Mouse (Mus musculus) intestine, embryonic 15.5 days (tissue): Measurements from ENCODE around the gene Runx1. TPM values are rescaled to one million over a fixed set of nuclear protein-coding genes. Genes with fewer than 3 reads are reported as not detected.

ENCODE experiments used
- ATAC-seq: fragments of 200-750 bp; cut with Nextera tagmentation; 2 replicates; pipeline ENCODE4 v1.8.0; 2017; ENCODE audit warnings: moderate TSS enrichment, moderate library complexity
- H3K27ac ChIP-seq: fragments of 300-500 bp; sonication (generic); 2 replicates; pipeline ENCODE4 v1.5.1; 2015; ENCODE audit warnings: mild to moderate bottlenecking, inconsistent platforms
- H3K27me3 ChIP-seq: fragments of 300-500 bp; sonication (generic); replicated peaks from 2 replicates; pipeline ENCODE4 v1.6.1; 2015; ENCODE audit warnings: inconsistent platforms
- H3K36me3 ChIP-seq: fragments of 300-500 bp; sonication (generic); 2 replicates; pipeline ENCODE4 v1.6.1; 2015; ENCODE audit warnings: inconsistent platforms
- H3K4me1 ChIP-seq: fragments of 300-500 bp; sonication (generic); replicated peaks from 2 replicates; pipeline ENCODE4 v1.6.1; 2015; ENCODE audit warnings: inconsistent platforms
- H3K4me2 ChIP-seq: fragments of 300-500 bp; sonication (generic); replicated peaks from 2 replicates; pipeline ENCODE4 v1.6.1; 2015; ENCODE audit warnings: mild to moderate bottlenecking, inconsistent platforms
- H3K4me3 ChIP-seq: fragments of 300-500 bp; sonication (generic); replicated peaks from 2 replicates; pipeline ENCODE4 v1.5.1; 2015; ENCODE audit warnings: inconsistent platforms
- H3K9ac ChIP-seq: fragments of 300-500 bp; sonication (generic); 2 replicates; pipeline ENCODE4 v1.6.1; 2015; ENCODE audit warnings: inconsistent platforms
- H3K9me3 ChIP-seq: fragments of 300-500 bp; sonication (generic); 2 replicates; pipeline ENCODE4 v1.6.1; 2016; ENCODE audit warnings: inconsistent platforms
- WGBS: fragments of 180-500 bp; shearing (Covaris S2); methylation state at CpG from one replicate; pipeline ENCODE4 v1.1.7; 2015; 5-methylcytosine and 5-hydroxymethylcytosine counted together
- polyA plus RNA-seq: library from polyadenylated mRNA; unstranded; fragments of >200 nt; fragmentation: Nextera tagmentation; extraction: Ambion mirVana; gene quantifications from 2 replicates; pipeline ENCODE4 v1.2.1, GENCODE M21; 2015

Gene Runx1
- polyA plus RNA-seq, 1 experiment from 2014 or later: 2.5 TPM

DNA sequence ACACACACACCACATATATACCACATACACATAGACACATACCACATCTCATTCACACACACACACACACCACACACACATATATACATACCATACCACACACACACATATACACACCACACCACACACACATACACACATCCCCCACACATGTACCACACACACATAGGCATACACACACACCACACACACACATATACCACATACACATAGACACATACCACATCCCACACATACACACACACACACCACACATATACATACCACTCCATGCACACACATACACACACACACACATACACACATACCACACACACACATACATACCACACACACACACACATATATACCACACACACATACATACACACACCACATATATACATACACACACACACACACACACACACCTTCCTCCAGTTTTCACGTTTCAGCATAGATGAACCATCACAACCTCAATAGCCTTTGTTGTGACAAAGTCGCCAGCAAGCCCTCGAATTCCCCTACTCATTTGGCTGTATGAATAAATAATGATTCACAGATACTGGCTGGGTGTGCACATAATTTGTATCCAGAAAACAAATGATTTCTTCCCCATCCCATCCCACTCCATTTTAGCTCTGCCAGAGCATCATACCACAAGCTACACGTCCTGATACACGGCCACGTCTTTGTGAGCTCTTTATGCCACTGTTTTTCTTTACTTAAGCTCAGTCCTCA, 1.8 kb downstream of the Runx1 start:
- ATAC-seq: no peak
- Histone ChIP-seq H3K36me3 (no peaks in the 10 kb centered on the region), H3K27ac (no peak overlapping the region), H3K27me3 (no peaks in the 10 kb centered on the region), H3K9me3 (no peaks in the 10 kb centered on the region), H3K9ac (no peak overlapping the region), H3K4me3 (no peak overlapping the region), H3K4me1 (0 out of 2 replicates have a peak, but pooled peaks cover 7% of the 10 kb centered on the region), H3K4me2 (no peak overlapping the region)
- whole genome bisulfite sequencing: 86% methylated on average over 6 of the region's 6 CpGs

DNA sequence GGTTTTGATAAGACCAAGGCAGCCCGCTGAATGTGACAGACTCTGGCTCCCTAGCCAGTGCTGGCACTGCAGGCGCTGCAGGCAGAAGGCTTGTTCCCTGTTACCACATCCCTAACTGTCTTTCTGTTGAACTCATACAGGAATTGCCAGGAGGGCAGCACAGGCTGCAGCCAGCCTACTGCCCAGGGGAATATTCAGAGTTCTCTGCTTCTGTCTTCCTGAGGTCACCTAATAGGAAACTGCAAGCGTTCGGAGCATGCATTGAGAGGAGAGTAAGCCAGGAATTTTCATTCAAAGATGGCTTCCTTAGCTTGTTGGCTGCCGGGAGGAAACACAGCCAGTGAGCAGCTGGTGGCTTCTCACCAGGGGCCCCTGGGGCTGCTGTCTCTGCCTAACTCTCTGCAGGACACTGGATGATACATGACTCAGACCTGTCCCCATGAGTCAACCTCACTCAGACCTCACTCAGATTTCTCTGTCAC, 2.5 kb downstream of the Runx1 start:
- no peak overlapping the region for H3K4me2 ChIP-seq
- WGBS: 49% methylated on average over 5 of the region's 5 CpGs
- H3K27ac ChIP-seq: no peak overlapping the region
- H3K9me3 ChIP-seq: no peaks in the 10 kb centered on the region
- H3K36me3 ChIP-seq: no peaks in the 10 kb centered on the region
- H3K9ac ChIP-seq: no peak overlapping the region
- no peaks in the 10 kb centered on the region for H3K27me3 ChIP-seq
- 0 out of 2 replicates have a peak, but pooled peaks cover 7% of the 10 kb centered on the region for H3K4me1 ChIP-seq
- no peak for ATAC-seq
- H3K4me3 ChIP-seq: no peak overlapping the region

DNA sequence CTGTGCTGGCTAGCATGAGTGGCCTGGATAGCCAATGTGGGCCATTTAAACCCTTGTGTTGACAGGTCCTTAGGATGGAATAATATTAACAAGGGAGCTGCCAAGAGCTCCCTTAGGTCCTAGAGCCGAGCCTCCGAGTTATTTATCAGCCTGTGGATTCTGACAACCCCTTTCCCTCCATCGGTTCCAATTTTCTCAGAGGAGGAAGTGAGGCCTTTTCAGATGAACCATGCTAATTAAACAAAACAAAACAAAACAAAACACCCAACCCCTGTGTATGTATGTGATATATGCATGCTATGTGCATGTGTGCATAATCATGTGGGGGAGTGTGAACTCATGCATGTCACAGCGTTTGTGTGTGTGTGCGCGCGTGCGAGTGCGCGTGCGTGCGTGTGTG, 3.3 kb downstream of the Runx1 start:
- Histone ChIP-seq H3K4me3 (no peak overlapping the region), H3K9me3 (no peaks in the 10 kb centered on the region), H3K27me3 (no peaks in the 10 kb centered on the region), H3K4me1 (0 out of 2 replicates have a peak, but pooled peaks cover 7% of the 10 kb centered on the region), H3K4me2 (no peak overlapping the region), H3K9ac (no peak overlapping the region), H3K36me3 (no peaks in the 10 kb centered on the region), H3K27ac (no peak overlapping the region)
- ATAC-seq: no peak
- 78% methylated on average over 12 of the region's 12 CpGs for WGBS

DNA sequence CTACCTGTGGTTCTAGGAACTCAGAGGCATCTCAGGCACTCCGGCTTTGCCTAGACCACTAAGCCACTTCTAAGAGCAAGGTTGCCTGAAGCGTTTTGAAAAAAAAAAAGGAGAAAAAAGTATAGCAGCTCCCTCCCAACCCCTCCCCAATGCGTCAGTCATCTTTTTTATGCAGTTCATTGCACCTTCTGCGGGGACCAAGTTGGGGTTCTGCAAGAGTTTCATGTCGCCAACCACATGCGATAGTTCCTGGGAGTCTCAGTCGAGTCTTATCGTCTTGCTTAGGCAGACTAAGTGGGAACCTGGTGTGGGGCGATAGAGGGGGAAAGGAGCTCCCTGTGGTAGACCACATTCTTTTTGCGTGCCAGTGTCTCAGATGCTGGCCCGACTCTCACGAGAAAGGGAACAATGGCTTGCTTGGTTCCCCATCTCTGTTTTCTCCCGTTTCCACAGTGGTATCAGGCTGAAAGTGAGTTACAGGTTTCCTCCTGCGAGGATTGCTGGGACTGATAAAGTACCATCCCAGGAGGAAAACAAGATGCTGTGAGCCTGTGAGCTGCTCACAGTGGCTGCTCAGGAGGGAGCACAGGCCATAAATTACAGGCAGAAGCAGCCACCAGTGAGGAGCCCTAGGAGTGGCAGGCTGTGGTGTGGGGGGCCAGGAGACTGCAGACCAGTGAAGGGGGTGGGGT, 3.9 kb downstream of the Runx1 start:
- no peak overlapping the region for H3K4me3 ChIP-seq
- H3K9ac ChIP-seq: no peak overlapping the region
- ATAC-seq: no peak
- H3K4me1 ChIP-seq: 0 out of 2 replicates have a peak, but pooled peaks cover 7% of the 10 kb centered on the region
- no peaks in the 10 kb centered on the region for H3K36me3 ChIP-seq
- no peaks in the 10 kb centered on the region for H3K27me3 ChIP-seq
- no peak overlapping the region for H3K4me2 ChIP-seq
- WGBS: 56% methylated on average over 14 of the region's 14 CpGs
- no peaks in the 10 kb centered on the region for H3K9me3 ChIP-seq
- no peak overlapping the region for H3K27ac ChIP-seq

DNA sequence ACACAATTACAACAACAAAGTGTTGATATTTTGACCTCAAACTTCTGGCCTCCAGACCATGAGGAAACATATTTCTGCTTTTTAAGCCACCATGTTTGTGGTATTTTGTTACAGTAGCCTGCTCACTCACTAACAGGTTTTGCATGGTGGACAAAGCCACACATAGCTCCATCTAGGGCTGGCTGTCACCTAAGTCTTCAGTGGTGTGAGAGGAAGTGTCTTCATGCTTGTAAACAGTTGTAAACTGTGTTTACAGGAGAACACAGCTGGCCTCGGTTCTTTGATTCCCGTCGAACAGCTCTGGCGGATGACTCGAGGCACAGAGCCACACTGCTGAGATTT, 4.4 kb downstream of the Runx1 start:
- H3K9me3 ChIP-seq: no peaks in the 10 kb centered on the region
- H3K27ac ChIP-seq: no peak overlapping the region
- ATAC-seq: no peak
- 53% methylated on average over 5 of the region's 5 CpGs for WGBS
- H3K4me2 ChIP-seq: no peak overlapping the region
- no peak overlapping the region for H3K4me3 ChIP-seq
- H3K9ac ChIP-seq: no peak overlapping the region
- H3K36me3 ChIP-seq: no peaks in the 10 kb centered on the region
- H3K4me1 ChIP-seq: 0 out of 2 replicates have a peak, but pooled peaks cover 7% of the 10 kb centered on the region
- no peaks in the 10 kb centered on the region for H3K27me3 ChIP-seq

DNA sequence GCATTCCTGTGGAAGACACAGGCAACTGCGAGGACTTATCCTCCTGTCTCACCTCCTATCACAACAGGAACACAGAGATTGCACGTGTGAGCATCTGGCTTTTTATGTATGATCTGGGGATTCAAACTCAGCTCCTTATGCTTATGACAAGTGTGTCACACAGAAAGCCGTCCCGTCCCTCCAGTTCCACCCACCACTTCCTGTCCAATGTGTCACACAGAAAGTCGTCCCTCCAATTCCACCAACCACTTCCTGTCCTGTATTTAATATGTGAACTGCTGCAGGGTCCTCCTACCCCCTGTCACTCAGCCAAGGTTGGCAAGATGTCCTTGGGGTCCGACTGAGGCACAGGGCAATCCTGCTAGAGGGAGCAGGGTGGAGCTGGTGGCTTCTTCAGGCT, 5.5 kb downstream of the Runx1 start:
- H3K4me3 ChIP-seq: no peak overlapping the region
- H3K4me2 ChIP-seq: no peak overlapping the region
- H3K4me1 ChIP-seq: 0 out of 2 replicates have a peak, but pooled peaks cover 7% of the 10 kb centered on the region
- no peaks in the 10 kb centered on the region for H3K9me3 ChIP-seq
- H3K36me3 ChIP-seq: no peaks in the 10 kb centered on the region
- H3K27ac ChIP-seq: no peak overlapping the region
- 75% methylated on average over 6 of the region's 6 CpGs for WGBS
- ATAC-seq: no peak
- H3K9ac ChIP-seq: no peak overlapping the region
- no peaks in the 10 kb centered on the region for H3K27me3 ChIP-seq

DNA sequence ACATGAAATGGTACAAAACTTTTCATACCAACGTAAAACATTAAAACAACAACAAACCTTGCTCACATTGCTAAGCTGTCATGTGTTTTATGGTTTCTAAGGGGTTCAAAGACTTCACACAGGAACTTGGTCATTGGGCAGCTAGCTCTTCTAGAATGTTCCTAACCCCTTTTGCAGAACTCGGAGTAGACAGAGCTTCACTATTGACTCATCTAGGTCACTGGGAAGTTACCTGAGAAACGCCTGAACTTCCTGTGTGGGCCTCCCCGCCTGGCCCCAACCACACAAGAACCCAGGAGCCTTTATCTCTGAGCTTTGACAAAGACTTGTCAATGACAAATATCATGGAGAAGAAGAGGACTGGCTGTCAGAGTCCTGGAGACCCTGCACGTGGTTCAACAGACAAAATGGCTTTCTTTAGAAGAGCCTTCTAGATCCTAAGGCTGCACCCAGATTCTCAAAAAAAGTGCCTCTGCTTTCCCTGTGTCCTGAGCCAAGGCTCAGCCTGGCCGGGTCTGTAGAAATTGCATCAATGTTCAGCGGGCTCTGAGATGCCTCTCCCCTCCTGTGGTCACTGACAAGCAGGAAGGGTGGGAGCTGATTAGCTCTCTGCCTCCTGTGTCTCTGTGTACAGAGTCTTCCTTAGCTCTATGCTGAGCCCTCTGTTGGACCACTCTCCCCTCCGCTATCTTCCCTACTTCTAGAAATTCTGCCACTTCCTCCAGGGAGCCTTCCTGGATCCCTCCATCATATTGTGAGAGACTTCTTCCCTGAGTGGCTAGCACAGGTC, 7.3 kb downstream of the Runx1 start:
- H3K9ac ChIP-seq: no peak overlapping the region
- WGBS: 68% methylated on average over 8 of the region's 8 CpGs
- 0 out of 2 replicates have a peak, but pooled peaks cover 7% of the 10 kb centered on the region for H3K4me1 ChIP-seq
- H3K9me3 ChIP-seq: no peaks in the 10 kb centered on the region
- no peaks in the 10 kb centered on the region for H3K27me3 ChIP-seq
- no peak overlapping the region for H3K27ac ChIP-seq
- H3K36me3 ChIP-seq: no peaks in the 10 kb centered on the region
- H3K4me3 ChIP-seq: no peak overlapping the region
- ATAC-seq: no peak
- H3K4me2 ChIP-seq: no peak overlapping the region

DNA sequence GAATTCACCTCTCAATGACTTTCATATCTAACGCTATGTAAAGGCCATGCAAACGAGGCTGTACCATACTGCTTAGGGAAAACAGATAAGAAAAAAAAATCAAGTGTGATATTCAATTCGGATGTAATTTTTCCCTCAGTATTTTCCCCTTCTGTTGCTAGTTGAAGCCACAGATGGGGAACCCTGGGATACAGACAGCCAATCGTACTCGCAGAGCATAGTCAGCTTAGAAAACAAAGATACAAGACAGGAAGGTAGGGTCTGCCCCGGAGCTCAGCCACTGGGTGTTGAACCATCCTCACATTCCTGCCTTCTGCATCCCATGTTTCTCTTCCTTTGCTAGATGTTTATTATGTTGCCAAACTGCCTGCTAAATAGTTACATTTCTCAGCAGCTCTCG, 9.9 kb downstream of the Runx1 start:
- ATAC-seq: no peak
- Histone ChIP-seq H3K4me3 (no peak overlapping the region), H3K36me3 (no peaks in the 10 kb centered on the region), H3K4me1 (no peaks in the 10 kb centered on the region), H3K27ac (no peak overlapping the region), H3K27me3 (no peaks in the 10 kb centered on the region), H3K4me2 (no peak overlapping the region), H3K9me3 (no peaks in the 10 kb centered on the region), H3K9ac (no peak overlapping the region)
- 82% methylated on average over 7 of the region's 7 CpGs for WGBS

DNA sequence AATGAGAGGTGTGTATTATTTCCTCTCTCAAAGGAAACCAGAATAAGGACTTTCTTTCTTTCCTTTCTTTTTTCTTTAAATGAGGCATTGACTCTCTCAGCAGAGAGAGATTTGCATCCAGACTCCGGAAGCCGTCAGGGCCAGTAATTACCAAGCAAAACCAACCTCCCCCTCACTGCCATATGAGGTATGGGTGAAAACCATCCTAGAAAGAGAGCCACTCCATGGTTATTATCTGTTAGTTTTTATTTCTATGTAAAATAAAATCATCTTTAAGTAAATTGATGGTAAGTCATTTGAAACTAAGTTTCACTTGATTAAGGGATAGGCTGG, 10.8 kb downstream of the Runx1 start:
- Histone ChIP-seq H3K4me1 (no peaks in the 10 kb centered on the region), H3K4me3 (no peak overlapping the region), H3K9ac (no peak overlapping the region), H3K9me3 (no peaks in the 10 kb centered on the region), H3K27me3 (no peaks in the 10 kb centered on the region), H3K4me2 (no peak overlapping the region), H3K27ac (no peak overlapping the region), H3K36me3 (no peaks in the 10 kb centered on the region)
- ATAC-seq: no peak
- 81% methylated on average over 2 of the region's 2 CpGs for WGBS

DNA sequence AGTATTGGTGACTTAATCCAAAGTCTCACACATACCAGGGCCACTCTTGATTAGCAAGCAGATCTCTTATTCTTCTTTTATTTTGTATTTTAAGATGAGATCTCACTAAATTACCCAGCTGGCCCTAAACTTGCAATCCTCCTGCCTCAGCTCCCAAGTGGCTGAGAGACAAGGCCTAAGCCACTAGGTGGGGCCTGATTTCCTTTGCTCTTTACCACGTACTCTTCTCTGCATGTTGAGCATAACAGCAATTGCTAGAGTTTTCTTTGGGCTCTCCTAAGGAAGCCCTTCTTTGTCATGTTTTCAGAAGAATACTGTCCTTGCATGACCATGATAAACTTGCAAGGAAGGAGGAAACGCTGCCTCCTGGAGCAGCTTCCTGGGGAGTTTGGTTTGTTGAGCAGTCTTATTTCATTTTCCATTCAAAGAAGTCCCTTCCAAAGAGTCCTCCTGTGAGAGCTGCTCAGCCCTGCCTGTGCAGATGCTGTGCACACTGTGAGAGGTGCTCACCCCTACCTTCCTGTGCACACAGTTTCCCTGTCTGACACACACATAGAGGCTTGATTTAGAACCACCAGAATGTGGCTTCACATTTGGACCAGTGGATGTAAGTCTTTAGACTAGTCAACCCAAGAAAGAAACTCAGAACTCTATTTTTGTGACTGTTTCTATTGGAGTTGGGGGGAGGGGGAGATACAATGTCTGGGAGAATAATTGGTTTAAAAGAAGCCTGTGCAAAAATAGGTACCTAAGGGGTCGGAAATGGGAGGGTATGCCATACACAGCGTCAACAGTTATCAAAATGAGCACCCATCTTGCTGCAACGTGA, 11.4 kb downstream of the Runx1 start:
- Histone ChIP-seq H3K4me3 (no peak overlapping the region), H3K9me3 (no peaks in the 10 kb centered on the region), H3K9ac (no peak overlapping the region), H3K36me3 (no peaks in the 10 kb centered on the region), H3K27ac (no peak overlapping the region), H3K4me2 (no peak overlapping the region), H3K4me1 (no peaks in the 10 kb centered on the region), H3K27me3 (no peaks in the 10 kb centered on the region)
- ATAC-seq: no peak
- WGBS: 75% methylated on average over 5 of the region's 5 CpGs

DNA sequence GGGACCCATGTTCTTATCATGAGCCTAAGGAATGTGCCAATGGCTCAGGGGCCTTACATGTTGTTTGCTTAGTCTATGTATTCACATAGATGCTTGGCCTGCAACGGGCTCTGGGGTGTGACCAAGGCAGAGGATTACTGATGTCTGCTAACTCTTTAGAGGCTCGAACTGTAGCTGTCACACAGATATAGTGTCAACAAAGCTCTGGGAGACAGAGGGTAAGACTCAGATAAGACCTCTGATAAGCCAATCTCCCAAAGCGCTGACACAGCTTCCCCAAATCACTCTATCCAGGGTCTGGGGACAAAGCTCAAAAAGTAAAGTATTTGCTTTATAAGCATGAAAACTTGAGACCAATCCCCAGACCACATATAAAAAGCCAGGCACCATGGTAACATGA, 13.5 kb downstream of the Runx1 start:
- H3K4me2 ChIP-seq: no peak overlapping the region
- WGBS: 51% methylated on average over 3 of the region's 3 CpGs
- H3K27me3 ChIP-seq: no peaks in the 10 kb centered on the region
- H3K27ac ChIP-seq: no peak overlapping the region
- H3K4me1 ChIP-seq: no peaks in the 10 kb centered on the region
- no peaks in the 10 kb centered on the region for H3K9me3 ChIP-seq
- H3K9ac ChIP-seq: no peak overlapping the region
- no peak overlapping the region for H3K4me3 ChIP-seq
- H3K36me3 ChIP-seq: no peaks in the 10 kb centered on the region
- ATAC-seq: no peak
